Mouse (Mus musculus) MEL (cell line): Measurements from ENCODE around the gene S1pr4. TPM values are rescaled to one million over a fixed set of nuclear protein-coding genes. Genes with fewer than 3 reads are reported as not detected.

Experiments used
- DNase-seq: peaks from one replicate; pipeline ENCODE4 v3.0.0; 2011; ENCODE audit warnings: low read depth, low spot score
- H3K27ac ChIP-seq: 2 replicates; pipeline ENCODE4 v1.5.1; 2012; ENCODE audit warnings: low read depth, mild to moderate bottlenecking, control low read depth, low read length, moderate library complexity; ENCODE audit not compliant: control insufficient read depth
- H3K27me3 ChIP-seq, 2 experiments: fragments of 150-350 bp in 1 of 2; sonication (generic) in 1 of 2; 2 replicates each; pipeline ENCODE4 v1.6.1; 2012; ENCODE audit warnings: low read length in 2 of 2, mild to moderate bottlenecking in 2 of 2, improper control_type of control experiment in 1 of 2, moderate library complexity in 1 of 2; ENCODE audit not compliant: insufficient read depth in 2 of 2, control insufficient read depth in 1 of 2
- H3K36me3 ChIP-seq, 2 experiments: 2 replicates each; pipeline ENCODE4 v1.6.1; 2012 to 2014; ENCODE audit warnings: low read length in 2 of 2, improper control_type of control experiment in 1 of 2, inconsistent platforms in 1 of 2, mild to moderate bottlenecking in 1 of 2; ENCODE audit not compliant: insufficient read depth in 2 of 2, control insufficient read depth in 1 of 2
- H3K4me1 ChIP-seq, 2 experiments: fragments of 150-350 bp in 1 of 2; sonication (generic) in 1 of 2; 2 replicates each; pipeline ENCODE4 v1.6.1; 2012; ENCODE audit warnings: low read length in 2 of 2, improper control_type of control experiment in 1 of 2, mild to moderate bottlenecking in 1 of 2; ENCODE audit not compliant: insufficient read depth in 2 of 2, control insufficient read depth in 1 of 2
- H3K4me3 ChIP-seq, 2 experiments: fragments of 150-350 bp in 1 of 2; sonication (generic) in 1 of 2; 2 replicates each; pipeline ENCODE4 v1.5.1; 2012; ENCODE audit warnings: low read depth in 2 of 2, low read length in 2 of 2, mild to moderate bottlenecking in 2 of 2, moderate library complexity in 2 of 2, control low read depth in 1 of 2, improper control_type of control experiment in 1 of 2; ENCODE audit not compliant: control insufficient read depth in 1 of 2, insufficient read depth in 1 of 2
- H3K79me2 ChIP-seq: 2 replicates; pipeline ENCODE4 v1.6.1; 2012; ENCODE audit warnings: mild to moderate bottlenecking, low read length, moderate library complexity; ENCODE audit not compliant: control insufficient read depth, poor library complexity, insufficient read depth
- H3K9ac ChIP-seq: 2 replicates; pipeline ENCODE4 v1.6.1; 2012; ENCODE audit warnings: low read depth, mild to moderate bottlenecking, control low read depth, low read length, moderate library complexity; ENCODE audit not compliant: control insufficient read depth, poor library complexity, severe bottlenecking
- H3K9me3 ChIP-seq: fragments of 150-350 bp; sonication (generic); replicated peaks from 2 replicates; pipeline ENCODE4 v1.6.1; 2012; ENCODE audit warnings: mild to moderate bottlenecking, low read length, improper control_type of control experiment, moderate library complexity; ENCODE audit not compliant: insufficient read depth
- BHLHE40 ChIP-seq: IDR thresholded peaks from 2 replicates; pipeline ENCODE4 v1.6.1; 2012; ENCODE audit warnings: low read depth, mild to moderate bottlenecking, inconsistent platforms, low read length, improper control_type of control experiment, borderline replicate concordance
- CHD1 ChIP-seq: IDR thresholded peaks from 2 replicates; pipeline ENCODE4 v1.6.1; 2012; ENCODE audit warnings: low read depth, mild to moderate bottlenecking, inconsistent platforms, low read length, improper control_type of control experiment
- CHD2 ChIP-seq: IDR thresholded peaks from 2 replicates; pipeline ENCODE4 v1.6.1; 2011; ENCODE audit warnings: low read length, improper control_type of control experiment
- CTCF ChIP-seq, 3 experiments: IDR thresholded peaks in 2 of 3; conservative IDR thresholded peaks in 1 of 3; 2 replicates each; pipeline ENCODE4 v1.5.1; 2011 to 2012; ENCODE audit warnings: low read length in 3 of 3, low read depth in 2 of 3, mild to moderate bottlenecking in 2 of 3, improper control_type of control experiment in 1 of 3, inconsistent platforms in 1 of 3, mixed read lengths in 1 of 3, moderate library complexity in 1 of 3; ENCODE audit not compliant: control insufficient read depth in 1 of 3, insufficient read depth in 1 of 3, poor library complexity in 1 of 3, severe bottlenecking in 1 of 3
- ELF1 ChIP-seq: IDR thresholded peaks from 2 replicates; pipeline ENCODE4 v1.6.1; 2014; ENCODE audit warnings: low read depth, mild to moderate bottlenecking, inconsistent platforms, low read length, improper control_type of control experiment, moderate library complexity
- EP300 ChIP-seq, 2 experiments: IDR thresholded peaks; 2 replicates each; pipeline ENCODE4 v1.6.1; 2011; ENCODE audit warnings: improper control_type of control experiment in 2 of 2, low read length in 2 of 2, low read depth in 1 of 2, mild to moderate bottlenecking in 1 of 2
- GABPA ChIP-seq: IDR thresholded peaks from 2 replicates; pipeline ENCODE4 v1.6.1; 2012; ENCODE audit warnings: low read depth, mild to moderate bottlenecking, inconsistent platforms, low read length, improper control_type of control experiment, moderate library complexity
- GATA1 ChIP-seq: IDR thresholded peaks from 2 replicates; pipeline ENCODE4 v1.6.1; 2011; ENCODE audit warnings: low read depth, low read length, improper control_type of control experiment
- HCFC1 ChIP-seq: IDR thresholded peaks from 2 replicates; pipeline ENCODE4 v1.6.1; 2012; ENCODE audit warnings: low read depth, mild to moderate bottlenecking, inconsistent platforms, low read length, improper control_type of control experiment, moderate library complexity
- JUND ChIP-seq: IDR thresholded peaks from 2 replicates; pipeline ENCODE4 v1.6.1; 2011; ENCODE audit warnings: low read depth, mild to moderate bottlenecking, improper control_type of control experiment, low read length
- MAFK ChIP-seq: IDR thresholded peaks from 2 replicates; pipeline ENCODE4 v1.6.1; 2011; ENCODE audit warnings: low read depth, mild to moderate bottlenecking, low read length, improper control_type of control experiment, borderline replicate concordance
- MAX ChIP-seq: IDR thresholded peaks from 2 replicates; pipeline ENCODE4 v1.6.1; 2011; ENCODE audit warnings: low read length, improper control_type of control experiment
- MAZ ChIP-seq: IDR thresholded peaks from 2 replicates; pipeline ENCODE4 v1.6.1; 2012; ENCODE audit warnings: low read depth, mild to moderate bottlenecking, inconsistent platforms, low read length, improper control_type of control experiment
- MEF2A ChIP-seq: IDR thresholded peaks from 2 replicates; pipeline ENCODE4 v1.6.1; 2014; ENCODE audit warnings: low read depth, mild to moderate bottlenecking, inconsistent platforms, low read length, improper control_type of control experiment; ENCODE audit not compliant: poor library complexity, insufficient replicate concordance, severe bottlenecking; ENCODE audit errors: extremely low read depth
- MXI1 ChIP-seq: IDR thresholded peaks from 2 replicates; pipeline ENCODE4 v1.6.1; 2011; ENCODE audit warnings: mild to moderate bottlenecking, low read depth, low read length, improper control_type of control experiment
- NRF1 ChIP-seq: IDR thresholded peaks from 2 replicates; pipeline ENCODE4 v1.6.1; 2014; ENCODE audit warnings: low read depth, mild to moderate bottlenecking, inconsistent platforms, low read length, improper control_type of control experiment, moderate library complexity; ENCODE audit not compliant: poor library complexity, insufficient read depth, severe bottlenecking
- POLR2A ChIP-seq, 2 experiments: IDR thresholded peaks; 2 replicates each; pipeline ENCODE4 v1.6.1; 2011 to 2012; ENCODE audit warnings: low read length in 2 of 2, mild to moderate bottlenecking in 2 of 2, control low read depth in 1 of 2, improper control_type of control experiment in 1 of 2, low read depth in 1 of 2, moderate library complexity in 1 of 2; ENCODE audit not compliant: control insufficient read depth in 1 of 2, insufficient read depth in 1 of 2, poor library complexity in 1 of 2
- POLR2AphosphoS5 ChIP-seq: IDR thresholded peaks from 2 replicates; pipeline ENCODE4 v1.6.1; 2012; ENCODE audit warnings: low read depth, borderline replicate concordance, mild to moderate bottlenecking, inconsistent platforms, low read length, moderate library complexity, mixed read lengths
- RAD21 ChIP-seq: IDR thresholded peaks from 2 replicates; pipeline ENCODE4 v1.6.1; 2011; ENCODE audit warnings: mild to moderate bottlenecking, low read depth, low read length, improper control_type of control experiment
- RCOR1 ChIP-seq: IDR thresholded peaks from 2 replicates; pipeline ENCODE4 v1.6.1; 2012; ENCODE audit warnings: low read depth, mild to moderate bottlenecking, inconsistent platforms, low read length, improper control_type of control experiment
- TBP ChIP-seq: IDR thresholded peaks from 2 replicates; pipeline ENCODE4 v1.8.0; 2011; ENCODE audit warnings: low read depth, low read length, improper control_type of control experiment
- TCF12 ChIP-seq: IDR thresholded peaks from 2 replicates; pipeline ENCODE4 v1.6.1; 2014; ENCODE audit warnings: low read depth, mild to moderate bottlenecking, inconsistent platforms, low read length, improper control_type of control experiment, moderate library complexity
- UBTF ChIP-seq: IDR thresholded peaks from 2 replicates; pipeline ENCODE4 v1.6.1; 2012; ENCODE audit warnings: low read depth, mild to moderate bottlenecking, inconsistent platforms, low read length, improper control_type of control experiment, moderate library complexity, borderline replicate concordance; ENCODE audit not compliant: insufficient read depth
- USF2 ChIP-seq, 2 experiments: IDR thresholded peaks; 2 replicates each; pipeline ENCODE4 v1.6.1; 2011 to 2012; ENCODE audit warnings: improper control_type of control experiment in 2 of 2, low read length in 2 of 2, borderline replicate concordance in 1 of 2, inconsistent platforms in 1 of 2, low read depth in 1 of 2, mild to moderate bottlenecking in 1 of 2; ENCODE audit not compliant: insufficient read depth in 1 of 2
- ZKSCAN1 ChIP-seq: IDR thresholded peaks from 2 replicates; pipeline ENCODE4 v1.6.1; 2012; ENCODE audit warnings: low read depth, mild to moderate bottlenecking, inconsistent platforms, low read length, improper control_type of control experiment, moderate library complexity
- ZMIZ1 ChIP-seq: IDR thresholded peaks from 2 replicates; pipeline ENCODE4 v1.6.1; 2012; ENCODE audit warnings: low read depth, mild to moderate bottlenecking, inconsistent platforms, low read length, improper control_type of control experiment, moderate library complexity
- ZNF384 ChIP-seq: IDR thresholded peaks from 2 replicates; pipeline ENCODE4 v1.6.1; 2012; ENCODE audit warnings: low read depth, mild to moderate bottlenecking, inconsistent platforms, low read length, improper control_type of control experiment
- polyA plus RNA-seq, 2 experiments: library from polyadenylated mRNA; stranded (reverse) in 1 of 2; unstranded in 1 of 2; fragments of >175 nt in 1 of 2; fragments of >200 nt in 1 of 2; gene quantifications; 2 replicates each; pipeline versions ENCODE4 v1.2.1 to v1.2.4; 2012; ENCODE audit warnings: low replicate concordance in 2 of 2, low read depth in 1 of 2; ENCODE audit not compliant: insufficient read length in 2 of 2, insufficient read depth in 1 of 2, missing spikeins in 1 of 2
- total RNA-seq: library from RNA; depleted of rRNA; stranded (reverse); fragments of 300-350 nt; gene quantifications from 2 replicates; pipeline ENCODE4 v1.2.3, GENCODE M21; 2012

The S1pr4 gene
- total and polyA plus RNA-seq, 3 experiments = 1.6 to 2.1 TPM; not detected in 1

GRCm38 (mm10) chr10:81488081-81488480, 11.9 kb downstream of the S1pr4 start:
- Histone ChIP-seq H3K36me3 (no peaks in the 10 kb centered on the region; a peak in 1 of 4 replicates), H3K9me3 (no peaks in the 10 kb centered on the region), H3K9ac (no peak overlapping the region)
- DNase-seq = no peak
- no peak for TF ChIP-seq MAFK
- no peak for TF ChIP-seq CHD2
- TF ChIP-seq ELF1 = no peak
- no peak for TF ChIP-seq MAZ
- TF ChIP-seq POLR2AphosphoS5 = no peak
- TF ChIP-seq UBTF = no peak
- TF ChIP-seq MAX = no peak
- TF ChIP-seq TCF12 = no peak
- TF ChIP-seq ZKSCAN1 = no peak
- TF ChIP-seq NRF1 = no peak
- TF ChIP-seq CTCF (IDR thresholded peaks at IDR 0.05 in 2 of 3, conservative IDR thresholded peaks at IDR 0.05 in 1 of 3; ENCODE audit: control insufficient read depth in 1 of 3, insufficient read depth in 1 of 3, low read depth in 2 of 3, low read length in 3 of 3, poor library complexity in 1 of 3, severe bottlenecking in 1 of 3) = no peak
- no peak for TF ChIP-seq JUND
- no peak for TF ChIP-seq TBP
- no peak for TF ChIP-seq BHLHE40
- TF ChIP-seq, all 39 proteins: peak for 0
- Histone ChIP-seq H3K27ac (no peak overlapping the region), H3K4me1 (peaks cover 0 to 10% of the 10 kb centered on the region in 2 experiments; a peak in 2 of 4 replicates), H3K27me3 (no peaks in the 10 kb centered on the region), H3K79me2 (no peaks in the 10 kb centered on the region), H3K4me3 (no peak overlapping the region)

- H3K27ac ChIP-seq = no peak overlapping the region
- no peaks in the 10 kb centered on the region for H3K79me2 ChIP-seq
- no peak overlapping the region for H3K9ac ChIP-seq
- H3K9me3 ChIP-seq = no peaks in the 10 kb centered on the region
- no peak for TF ChIP-seq MAZ
- TF ChIP-seq ELF1 = no peak
- TF ChIP-seq RCOR1 = no peak
- TF ChIP-seq MAFK = no peak
- no peak for TF ChIP-seq USF2 (IDR thresholded peaks at IDR 0.05; ENCODE audit: borderline replicate concordance in 1 of 2, insufficient read depth in 1 of 2, low read depth in 1 of 2, low read length in 2 of 2)
- TF ChIP-seq RAD21 = no peak
- TF ChIP-seq GABPA = no peak
- TF ChIP-seq ZNF384 = no peak
- no peak for TF ChIP-seq ZKSCAN1
- no peak for TF ChIP-seq ZMIZ1
- TF ChIP-seq EP300 (IDR thresholded peaks at IDR 0.05; ENCODE audit: low read depth in 1 of 2, low read length in 2 of 2) = no peak
- no peak for TF ChIP-seq GATA1
- no peak for TF ChIP-seq CHD1
- TF ChIP-seq MEF2A = no peak
- no peak for TF ChIP-seq MXI1
- TF ChIP-seq POLR2A (IDR thresholded peaks at IDR 0.05; ENCODE audit: control insufficient read depth in 1 of 2, insufficient read depth in 1 of 2, low read depth in 1 of 2, low read length in 2 of 2, poor library complexity in 1 of 2) = no peak
- TF ChIP-seq HCFC1 = no peak
- no peak overlapping the region for H3K4me3 ChIP-seq
- H3K36me3 ChIP-seq = no peaks in the 10 kb centered on the region; a peak in 1 of 4 replicates
- no peaks in the 10 kb centered on the region for H3K27me3 ChIP-seq
- no peak for DNase-seq
- H3K4me1 ChIP-seq = peaks cover 0 to 14% of the 10 kb centered on the region in 2 experiments; a peak in 2 of 4 replicates
Observed at GRCm38 (mm10) chr10:81486496-81486895, 13.4 kb downstream of the S1pr4 start.
